Mouse (Mus musculus): ENCODE results near the gene Rreb1. TPM values are rescaled to one million over a fixed set of nuclear protein-coding genes. Genes with fewer than 3 reads are reported as not detected.
A peak's percentile ranks its signal among the peaks of the same experiment; 100 is the strongest.

Gene Rreb1
- total RNA-seq, 2 experiments from 2014 or later: 44.6 to 48.8 TPM

- DNase-seq: no peak
Measured at GRCm38 (mm10) chr13:37945392-37945791, 167.2 kb downstream of the Rreb1 start.

- peak; percentile 90 for DNase-seq
Measured at GRCm38 (mm10) chr13:37946734-37947133, 168.5 kb downstream of the Rreb1 start.

- DNase-seq: no peak
Measured at GRCm38 (mm10) chr13:37952981-37953380, 174.8 kb downstream of the Rreb1 start.

GRCm38 (mm10) chr13:37954318-37954717 is 176.1 kb downstream of the Rreb1 start:
- DNase-seq: no peak

- DNase-seq: no peak
Measured at GRCm38 (mm10) chr13:37958498-37959238, 180.5 kb downstream of the Rreb1 start.

- no peak for DNase-seq
Measured at GRCm38 (mm10) chr13:37959239-37959907, 181.2 kb downstream of the Rreb1 start.

GRCm38 (mm10) chr13:37959936-37960335 is 181.7 kb downstream of the Rreb1 start:
- DNase-seq: no peak

GRCm38 (mm10) chr13:37962541-37962940 is 184.3 kb downstream of the Rreb1 start:
- no peak for DNase-seq

- peak; percentile 88 for DNase-seq
Measured at GRCm38 (mm10) chr13:37963354-37964007, 185.3 kb downstream of the Rreb1 start.

GRCm38 (mm10) chr13:37964128-37965087 is 186.2 kb downstream of the Rreb1 start:
- no peak for DNase-seq

- no peak for DNase-seq
Measured at GRCm38 (mm10) chr13:37965126-37965914, 187.1 kb downstream of the Rreb1 start.

GRCm38 (mm10) chr13:37966256-37967051 is 188.3 kb downstream of the Rreb1 start:
- DNase-seq: no peak

GRCm38 (mm10) chr13:37967052-37967437 is 188.8 kb downstream of the Rreb1 start:
- peak; percentile 58 for DNase-seq

- DNase-seq: no peak
Measured at GRCm38 (mm10) chr13:37967565-37967964, 189.4 kb downstream of the Rreb1 start.

- DNase-seq: peak; percentile 94
Measured at GRCm38 (mm10) chr13:37969337-37969736, 191.1 kb downstream of the Rreb1 start.

GRCm38 (mm10) chr13:37969988-37970387 is 191.8 kb downstream of the Rreb1 start:
- no peak for DNase-seq

- no peak for DNase-seq
Measured at GRCm38 (mm10) chr13:37970887-37971530, 192.8 kb downstream of the Rreb1 start.

- no peak for DNase-seq
Measured at GRCm38 (mm10) chr13:37974036-37974435, 195.8 kb downstream of the Rreb1 start.

- DNase-seq: no peak
Measured at GRCm38 (mm10) chr13:37974731-37975130, 196.5 kb downstream of the Rreb1 start.

GRCm38 (mm10) chr13:37979506-37979905 is 201.3 kb downstream of the Rreb1 start:
- DNase-seq: no peak
